Mouse (Mus musculus): Measurements from ENCODE around the gene Serp2. TPM values are rescaled to one million over a fixed set of nuclear protein-coding genes. Genes with fewer than 3 reads are reported as not detected.
A peak's percentile ranks its signal among the peaks of the same experiment; 100 is the strongest.

Serp2 gene
- polyA plus RNA-seq, 1 experiment from 2014 or later, result 69.9 TPM

GRCm38 (mm10) chr14:76503231-76503851, 53.3 kb downstream of the Serp2 start:
- ATAC-seq (ENCODE audit: low FRiP score, low read depth), result no peak
- H3K4me3 ChIP-seq, result peak overlapping the region; percentile 73
- no peaks in the 10 kb centered on the region for H3K27me3 ChIP-seq (replicated peaks)
- peak overlapping the region; percentile 98 for H3K9ac ChIP-seq
- 10% methylated on average over 13 of the region's 13 CpGs for WGBS
- 0 out of 2 replicates have a peak overlapping the region, but pooled peaks have one; percentile 100 for H3K27ac ChIP-seq
- H3K36me3 ChIP-seq, result peaks cover 20% of the 10 kb centered on the region
- H3K4me1 ChIP-seq, result peaks cover 28% of the 10 kb centered on the region
- H3K4me2 ChIP-seq (replicated peaks), result peak overlapping the region; percentile 94
- H3K9me3 ChIP-seq, result no peaks in the 10 kb centered on the region

DNA sequence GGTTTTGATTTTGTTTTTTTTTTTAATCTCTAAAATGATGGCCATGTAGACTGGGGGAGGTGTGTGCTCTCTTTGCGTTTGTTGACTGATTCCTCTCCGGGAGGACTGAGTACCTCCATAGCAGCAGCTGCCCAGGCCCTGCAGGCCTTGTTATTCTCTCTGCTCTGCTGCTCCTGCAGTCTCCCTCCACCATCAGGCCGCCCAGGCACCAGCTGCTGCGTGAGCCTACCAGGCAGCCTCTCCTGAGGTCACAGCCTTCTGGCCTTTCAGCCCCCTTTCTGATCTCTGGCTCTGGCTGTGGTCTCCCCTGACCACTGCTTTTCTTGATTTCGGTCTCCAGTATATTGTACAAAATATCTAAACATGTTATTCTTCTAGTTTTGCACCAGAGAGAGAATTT, 56.7 kb downstream of the Serp2 start:
- no peak overlapping the region for H3K4me2 ChIP-seq (replicated peaks)
- H3K4me3 ChIP-seq, result no peak overlapping the region
- H3K9ac ChIP-seq, result no peak overlapping the region
- no peak for ATAC-seq (ENCODE audit: low FRiP score, low read depth)
- H3K27ac ChIP-seq, result no peak overlapping the region
- no peaks in the 10 kb centered on the region for H3K27me3 ChIP-seq (replicated peaks)
- H3K36me3 ChIP-seq, result no peaks in the 10 kb centered on the region
- H3K9me3 ChIP-seq, result no peaks in the 10 kb centered on the region
- H3K4me1 ChIP-seq, result peaks cover 13% of the 10 kb centered on the region
- 35% methylated on average over 5 of the region's 5 CpGs for WGBS

DNA sequence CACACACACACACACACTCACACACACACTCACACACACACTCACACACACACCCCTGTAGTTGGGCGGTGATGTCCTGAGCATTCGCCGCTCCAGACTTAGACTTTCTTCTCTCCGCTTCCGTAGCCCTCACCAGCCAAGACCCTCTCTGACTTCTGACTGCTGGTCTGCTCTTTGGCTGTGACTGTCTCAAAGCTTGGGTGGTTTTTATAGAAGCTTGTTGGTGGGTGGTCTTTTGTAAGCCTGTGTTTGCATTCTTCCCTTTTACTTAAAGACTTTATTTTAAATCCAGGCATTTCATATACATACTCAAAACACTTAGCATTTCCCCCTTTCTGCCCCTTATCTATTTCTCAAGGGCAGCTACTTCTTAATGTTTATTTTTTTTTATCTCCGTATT, 57.2 kb downstream of the Serp2 start:
- no peak overlapping the region for H3K4me3 ChIP-seq

GRCm38 (mm10) chr14:76498210-76498609, 58.5 kb downstream of the Serp2 start:
- Histone ChIP-seq H3K4me3 (no peak overlapping the region), H3K4me1 (peaks cover 13% of the 10 kb centered on the region), H3K27ac (no peak overlapping the region), H3K36me3 (peaks cover 7% of the 10 kb centered on the region), H3K4me2 (replicated peaks) (no peak overlapping the region), H3K27me3 (replicated peaks) (no peaks in the 10 kb centered on the region), H3K9ac (no peak overlapping the region), H3K9me3 (no peaks in the 10 kb centered on the region)
- 60% methylated on average over 7 of the region's 7 CpGs for WGBS
- no peak for ATAC-seq (ENCODE audit: low FRiP score, low read depth)

More for the DNA sequence above, 57.2 kb downstream of the Serp2 start:
- 86% methylated on average over 6 of the region's 6 CpGs for WGBS
- Histone ChIP-seq H3K36me3 (no peaks in the 10 kb centered on the region), H3K27ac (no peak overlapping the region), H3K27me3 (replicated peaks) (no peaks in the 10 kb centered on the region), H3K4me2 (replicated peaks) (no peak overlapping the region), H3K4me1 (peaks cover 13% of the 10 kb centered on the region), H3K9me3 (no peaks in the 10 kb centered on the region), H3K9ac (no peak overlapping the region)
- ATAC-seq (ENCODE audit: low FRiP score, low read depth), result no peak

- H3K4me3 ChIP-seq, result no peak overlapping the region
- no peak overlapping the region for H3K27ac ChIP-seq
- H3K4me2 ChIP-seq (replicated peaks), result no peak overlapping the region
- H3K27me3 ChIP-seq (replicated peaks), result no peaks in the 10 kb centered on the region
- WGBS, result 44% methylated on average over 9 of the region's 9 CpGs
- peaks cover 13% of the 10 kb centered on the region for H3K4me1 ChIP-seq
- no peak for ATAC-seq (ENCODE audit: low FRiP score, low read depth)
- peaks cover 7% of the 10 kb centered on the region for H3K36me3 ChIP-seq
- no peak overlapping the region for H3K9ac ChIP-seq
- no peaks in the 10 kb centered on the region for H3K9me3 ChIP-seq
Observed at GRCm38 (mm10) chr14:76497187-76497586, 59.5 kb downstream of the Serp2 start.

GRCm38 (mm10) chr14:76495022-76495421, 61.7 kb downstream of the Serp2 start:
- Histone ChIP-seq H3K4me2 (replicated peaks) (no peak overlapping the region), H3K9ac (no peak overlapping the region), H3K27ac (no peak overlapping the region), H3K27me3 (replicated peaks) (no peaks in the 10 kb centered on the region), H3K36me3 (peaks cover 12% of the 10 kb centered on the region), H3K9me3 (no peaks in the 10 kb centered on the region), H3K4me3 (no peak overlapping the region), H3K4me1 (peaks cover 7% of the 10 kb centered on the region)
- WGBS, result 63% methylated on average over 5 of the region's 5 CpGs
- ATAC-seq (ENCODE audit: low FRiP score, low read depth), result no peak

DNA sequence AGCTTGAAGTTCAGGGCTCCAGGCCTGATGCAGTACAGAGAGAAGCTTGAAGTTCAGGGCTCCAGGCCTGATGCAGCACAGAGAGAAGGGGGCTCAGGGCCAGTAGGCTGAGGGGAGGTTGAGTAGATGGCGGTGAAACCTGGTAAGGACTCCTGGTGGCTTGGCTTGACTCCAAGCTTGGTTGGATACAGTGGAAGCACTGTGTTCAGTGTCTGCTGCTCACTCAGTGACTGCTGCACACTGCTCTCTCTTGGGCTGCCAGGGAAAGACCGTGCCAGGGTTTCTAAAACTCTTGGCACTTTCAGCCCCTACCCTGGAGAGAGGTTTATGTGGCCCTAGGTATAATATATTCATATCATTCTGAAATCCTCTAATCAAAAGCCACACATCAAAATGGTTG, 67.6 kb downstream of the Serp2 start:
- no peak for ATAC-seq (ENCODE audit: low FRiP score, low read depth)
- WGBS, result 74% methylated on average over 2 of the region's 2 CpGs
- Histone ChIP-seq H3K27me3 (replicated peaks) (no peaks in the 10 kb centered on the region), H3K4me1 (peaks cover 15% of the 10 kb centered on the region), H3K27ac (no peak overlapping the region), H3K9me3 (no peaks in the 10 kb centered on the region), H3K4me3 (no peak overlapping the region), H3K4me2 (replicated peaks) (no peak overlapping the region), H3K9ac (no peak overlapping the region), H3K36me3 (peaks cover 12% of the 10 kb centered on the region)

GRCm38 (mm10) chr14:76488101-76489044, 68.3 kb downstream of the Serp2 start:
- H3K27ac ChIP-seq, result no peak overlapping the region
- ATAC-seq (ENCODE audit: low FRiP score, low read depth), result no peak
- H3K4me3 ChIP-seq, result no peak overlapping the region
- WGBS, result 73% methylated on average over 18 of the region's 18 CpGs
- H3K4me1 ChIP-seq, result peaks cover 15% of the 10 kb centered on the region
- 0 out of 2 replicates have a peak, but pooled peaks cover 7% of the 10 kb centered on the region for H3K36me3 ChIP-seq
- H3K9ac ChIP-seq, result 0 out of 2 replicates have a peak overlapping the region, but pooled peaks have one; percentile 13
- H3K4me2 ChIP-seq (replicated peaks), result no peak overlapping the region
- no peaks in the 10 kb centered on the region for H3K27me3 ChIP-seq (replicated peaks)
- no peaks in the 10 kb centered on the region for H3K9me3 ChIP-seq

DNA sequence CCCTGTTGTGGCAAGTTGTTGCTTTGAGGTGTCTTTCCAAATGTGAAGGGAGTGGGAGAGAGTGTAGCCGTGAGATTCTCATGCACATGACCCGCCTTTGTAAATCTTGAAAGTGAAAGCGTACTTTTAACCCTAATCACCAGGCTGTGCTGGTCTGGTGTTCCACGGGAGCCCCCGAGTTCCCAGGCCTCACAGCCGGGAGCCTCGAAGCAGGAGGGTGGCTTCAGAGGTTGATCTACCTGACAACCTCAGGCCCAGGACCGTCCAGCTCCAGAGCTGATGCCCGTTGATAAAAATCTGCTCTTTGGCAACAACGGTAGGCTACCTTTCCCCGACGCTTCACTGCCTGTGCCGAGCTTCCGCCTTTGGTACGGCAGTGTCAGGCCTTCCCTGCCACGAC, 69.1 kb downstream of the Serp2 start:
- Histone ChIP-seq H3K4me3 (no peak overlapping the region), H3K27ac (no peak overlapping the region), H3K27me3 (replicated peaks) (no peaks in the 10 kb centered on the region), H3K4me2 (replicated peaks) (no peak overlapping the region), H3K36me3 (0 out of 2 replicates have a peak, but pooled peaks cover 4% of the 10 kb centered on the region), H3K9ac (no peak overlapping the region), H3K9me3 (no peaks in the 10 kb centered on the region), H3K4me1 (peaks cover 15% of the 10 kb centered on the region)
- 90% methylated on average over 16 of the region's 16 CpGs for WGBS
- no peak for ATAC-seq (ENCODE audit: low FRiP score, low read depth)

DNA sequence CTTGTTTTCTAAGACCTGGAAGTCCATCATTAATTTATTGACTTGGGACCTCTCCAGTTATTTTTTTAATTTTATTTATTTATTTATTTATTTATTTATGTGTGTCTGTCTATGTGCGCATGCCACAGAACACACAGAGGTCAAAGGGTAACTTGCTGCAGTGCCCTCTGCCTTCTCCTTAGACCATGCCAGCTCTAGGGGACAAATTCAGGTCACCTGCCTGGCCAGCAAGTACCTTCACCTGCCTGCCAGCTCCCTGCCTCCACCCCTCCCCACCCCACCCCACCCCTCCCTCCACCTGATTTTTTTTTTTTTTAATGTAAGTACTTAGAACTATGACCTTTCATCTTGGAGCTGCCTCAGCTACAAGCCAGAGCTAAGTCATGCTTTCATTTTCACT, 73.0 kb downstream of the Serp2 start:
- WGBS, result 100% methylated on average over 1 of the region's 1 CpGs
- Histone ChIP-seq H3K4me1 (peaks cover 14% of the 10 kb centered on the region), H3K4me2 (replicated peaks) (no peak overlapping the region), H3K36me3 (no peaks in the 10 kb centered on the region), H3K4me3 (no peak overlapping the region), H3K27me3 (replicated peaks) (no peaks in the 10 kb centered on the region), H3K27ac (no peak overlapping the region), H3K9ac (no peak overlapping the region), H3K9me3 (no peaks in the 10 kb centered on the region)
- ATAC-seq (ENCODE audit: low FRiP score, low read depth), result no peak

All from neural tube, embryonic 12.5 days (tissue).